Mouse (Mus musculus): ENCODE measurements around the gene Hcn2. TPM values are rescaled to one million over a fixed set of nuclear protein-coding genes. Genes with fewer than 3 reads are reported as not detected.

Hcn2 gene
- total and polyA plus RNA-seq, 3 experiments, result 0.11 to 0.27 TPM; not detected in 1

GRCm38 (mm10) chr10:79740863-79741262, 24.4 kb downstream of the Hcn2 start:
- peaks cover 96% of the 10 kb centered on the region for H3K36me3 ChIP-seq (replicated peaks)
- DNase-seq (ENCODE audit: low spot score), result no peak

GRCm38 (mm10) chr10:79743161-79743560, 26.7 kb downstream of the Hcn2 start:
- Histone ChIP-seq H3K27me3 (ENCODE audit: insufficient read depth, low read length) (no peaks in the 10 kb centered on the region; the same call in 1 of the 2 replicates), H3K4me3 (ENCODE audit: low read depth, low read length) (no peak overlapping the region), H3K36me3 (replicated peaks) (peaks cover 73% of the 10 kb centered on the region), H3K9me3 (replicated peaks) (no peaks in the 10 kb centered on the region), H3K4me1 (ENCODE audit: insufficient read depth, low read depth, low read length) (peaks cover 37% of the 10 kb centered on the region)
- TF ChIP-seq GATA2 (IDR thresholded peaks at IDR 0.05; ENCODE audit: borderline replicate concordance, low read depth, low read length) (no peak), POLR2AphosphoS5 (IDR thresholded peaks at IDR 0.05; ENCODE audit: insufficient replicate concordance, low read depth, low read length) (no peak), CTCF (IDR thresholded peaks at IDR 0.05; ENCODE audit: low read depth, low read length) (no peak), GATA1 (IDR thresholded peaks at IDR 0.05; ENCODE audit: borderline replicate concordance, low read length) (no peak), TAL1 (conservative IDR thresholded peaks at IDR 0.05; ENCODE audit: low read depth, low read length) (no peak)
- no peak for ATAC-seq (ENCODE audit: extremely low read depth, insufficient number of reproducible peaks, low FRiP score, poor library complexity, severe bottlenecking)
- DNase-seq (ENCODE audit: low spot score), result no peak

More at GRCm38 (mm10) chr10:79740863-79741262, 24.4 kb downstream of the Hcn2 start:
- no peak overlapping the region for H3K4me3 ChIP-seq (ENCODE audit: low read depth, low read length)
- TF ChIP-seq GATA2 (IDR thresholded peaks at IDR 0.05; ENCODE audit: borderline replicate concordance, low read depth, low read length) (no peak), GATA1 (IDR thresholded peaks at IDR 0.05; ENCODE audit: borderline replicate concordance, low read length) (no peak), CTCF (IDR thresholded peaks at IDR 0.05; ENCODE audit: low read depth, low read length) (peak; percentile 63)
- H3K27me3 ChIP-seq (ENCODE audit: insufficient read depth, low read length), result no peaks in the 10 kb centered on the region; the same call in 1 of the 2 replicates
- ATAC-seq (ENCODE audit: extremely low read depth, insufficient number of reproducible peaks, low FRiP score, poor library complexity, severe bottlenecking), result no peak
- peaks cover 26% of the 10 kb centered on the region for H3K4me1 ChIP-seq (ENCODE audit: insufficient read depth, low read depth, low read length)
- peaks cover 6% of the 10 kb centered on the region for H3K9me3 ChIP-seq (replicated peaks)

GRCm38 (mm10) chr10:79743650-79744365, 27.4 kb downstream of the Hcn2 start:
- Histone ChIP-seq H3K4me3 (ENCODE audit: low read depth, low read length) (no peak overlapping the region), H3K4me1 (ENCODE audit: insufficient read depth, low read depth, low read length) (peaks cover 40% of the 10 kb centered on the region), H3K27me3 (ENCODE audit: insufficient read depth, low read length) (no peaks in the 10 kb centered on the region), H3K9me3 (replicated peaks) (no peaks in the 10 kb centered on the region), H3K36me3 (replicated peaks) (peaks cover 66% of the 10 kb centered on the region)
- TF ChIP-seq GATA1 (IDR thresholded peaks at IDR 0.05; ENCODE audit: borderline replicate concordance, low read length) (no peak), GATA2 (IDR thresholded peaks at IDR 0.05; ENCODE audit: borderline replicate concordance, low read depth, low read length) (no peak), CTCF (IDR thresholded peaks at IDR 0.05; ENCODE audit: low read depth, low read length) (no peak), TAL1 (conservative IDR thresholded peaks at IDR 0.05; ENCODE audit: low read depth, low read length) (no peak), POLR2AphosphoS5 (IDR thresholded peaks at IDR 0.05; ENCODE audit: insufficient replicate concordance, low read depth, low read length) (no peak)
- DNase-seq (ENCODE audit: low spot score) (no peak), ATAC-seq (ENCODE audit: extremely low read depth, insufficient number of reproducible peaks, low FRiP score, poor library complexity, severe bottlenecking) (no peak)

GRCm38 (mm10) chr10:79745411-79745810, 29.0 kb downstream of the Hcn2 start:
- ATAC-seq (ENCODE audit: extremely low read depth, insufficient number of reproducible peaks, low FRiP score, poor library complexity, severe bottlenecking), result no peak
- Histone ChIP-seq H3K27me3 (ENCODE audit: insufficient read depth, low read length) (no peaks in the 10 kb centered on the region), H3K36me3 (replicated peaks) (peaks cover 50% of the 10 kb centered on the region), H3K4me1 (ENCODE audit: insufficient read depth, low read depth, low read length) (peaks cover 33% of the 10 kb centered on the region), H3K4me3 (ENCODE audit: low read depth, low read length) (peak overlapping the region; percentile 74), H3K9me3 (replicated peaks) (no peaks in the 10 kb centered on the region)
- DNase-seq (ENCODE audit: low spot score), result no peak
- TF ChIP-seq CTCF (IDR thresholded peaks at IDR 0.05; ENCODE audit: low read depth, low read length), result no peak
- TF ChIP-seq GATA1 (IDR thresholded peaks at IDR 0.05; ENCODE audit: borderline replicate concordance, low read length), result no peak
- no peak for TF ChIP-seq POLR2AphosphoS5 (IDR thresholded peaks at IDR 0.05; ENCODE audit: insufficient replicate concordance, low read depth, low read length)

- ATAC-seq (ENCODE audit: extremely low read depth, insufficient number of reproducible peaks, low FRiP score, poor library complexity, severe bottlenecking) (peak; percentile 96), DNase-seq (ENCODE audit: low spot score) (peak; percentile 95)
- Histone ChIP-seq H3K4me1 (ENCODE audit: insufficient read depth, low read depth, low read length) (peaks cover 32% of the 10 kb centered on the region), H3K9me3 (replicated peaks) (no peaks in the 10 kb centered on the region), H3K36me3 (replicated peaks) (peaks cover 43% of the 10 kb centered on the region), H3K4me3 (ENCODE audit: low read depth, low read length) (peak within 1 kb of the TSS; percentile 74), H3K27me3 (ENCODE audit: insufficient read depth, low read length) (no peaks in the 10 kb centered on the region)
- TF ChIP-seq POLR2AphosphoS5 (IDR thresholded peaks at IDR 0.05; ENCODE audit: insufficient replicate concordance, low read depth, low read length), result no peak
- no peak for TF ChIP-seq GATA2 (IDR thresholded peaks at IDR 0.05; ENCODE audit: borderline replicate concordance, low read depth, low read length)
- no peak for TF ChIP-seq CTCF (IDR thresholded peaks at IDR 0.05; ENCODE audit: low read depth, low read length)
- TF ChIP-seq TAL1 (conservative IDR thresholded peaks at IDR 0.05; ENCODE audit: low read depth, low read length), result no peak
- no peak for TF ChIP-seq GATA1 (IDR thresholded peaks at IDR 0.05; ENCODE audit: borderline replicate concordance, low read length)
These were observed 29.7 kb downstream of the Hcn2 start, which contains the start of gene Polrmt for GRCm38 (mm10) chr10:79745898-79746773. Gene Polrmt, minus strand, starts transcription at chr10:79746581.

- ATAC-seq (ENCODE audit: extremely low read depth, insufficient number of reproducible peaks, low FRiP score, poor library complexity, severe bottlenecking), result no peak
- H3K9me3 ChIP-seq (replicated peaks), result no peaks in the 10 kb centered on the region
- H3K4me3 ChIP-seq (ENCODE audit: low read depth, low read length), result peak overlapping the region; percentile 74; the same call in 1 of the 2 replicates
- DNase-seq (ENCODE audit: low spot score), result no peak
- TF ChIP-seq GATA2 (IDR thresholded peaks at IDR 0.05; ENCODE audit: borderline replicate concordance, low read depth, low read length), result no peak
- no peak for TF ChIP-seq CTCF (IDR thresholded peaks at IDR 0.05; ENCODE audit: low read depth, low read length)
- no peak for TF ChIP-seq POLR2AphosphoS5 (IDR thresholded peaks at IDR 0.05; ENCODE audit: insufficient replicate concordance, low read depth, low read length)
- TF ChIP-seq GATA1 (IDR thresholded peaks at IDR 0.05; ENCODE audit: borderline replicate concordance, low read length), result no peak
- TF ChIP-seq TAL1 (conservative IDR thresholded peaks at IDR 0.05; ENCODE audit: low read depth, low read length), result no peak
- H3K4me1 ChIP-seq (ENCODE audit: insufficient read depth, low read depth, low read length), result peaks cover 32% of the 10 kb centered on the region
- H3K36me3 ChIP-seq (replicated peaks), result peaks cover 37% of the 10 kb centered on the region
- H3K27me3 ChIP-seq (ENCODE audit: insufficient read depth, low read length), result peaks cover 4% of the 10 kb centered on the region
These were observed 30.3 kb downstream of the Hcn2 start for GRCm38 (mm10) chr10:79746774-79747151.
